Mouse (Mus musculus) heart, embryonic 16.5 days (tissue): Measurements from ENCODE around the gene Hist3h2ba. TPM values are rescaled to one million over a fixed set of nuclear protein-coding genes. Genes with fewer than 3 reads are reported as not detected.
A peak's percentile ranks its signal among the peaks of the same experiment; 100 is the strongest.

ENCODE experiments used
- ATAC-seq: fragments of 200-750 bp; cut with Nextera tagmentation; replicated peaks from 2 replicates; pipeline ENCODE4 v1.8.0; 2017; ENCODE audit warnings: moderate number of reproducible peaks; ENCODE audit not compliant: insufficient read depth, low FRiP score; ENCODE audit errors: extremely low read depth
- H3K27ac ChIP-seq: fragments of 300-500 bp; sonication (generic); 2 replicates; pipeline ENCODE4 v1.5.1; 2014; ENCODE audit warnings: mild to moderate bottlenecking, low read length, control low read depth, moderate library complexity
- H3K27me3 ChIP-seq: fragments of 300-500 bp; sonication (generic); 2 replicates; pipeline ENCODE4 v1.6.1; 2014; ENCODE audit warnings: low read length, mixed read lengths; ENCODE audit not compliant: control insufficient read depth, insufficient read depth
- H3K36me3 ChIP-seq: fragments of 300-500 bp; sonication (generic); 2 replicates; pipeline ENCODE4 v1.6.1; 2014; ENCODE audit not compliant: control insufficient read depth, insufficient read depth
- H3K4me1 ChIP-seq: fragments of 300-500 bp; sonication (generic); 2 replicates; pipeline ENCODE4 v1.6.1; 2014; ENCODE audit warnings: low read length, mixed read lengths; ENCODE audit not compliant: control insufficient read depth, insufficient read depth
- H3K4me2 ChIP-seq: fragments of 300-500 bp; sonication (generic); 2 replicates; pipeline ENCODE4 v1.6.1; 2014; ENCODE audit warnings: low read depth, mild to moderate bottlenecking, control low read depth, low read length
- H3K4me3 ChIP-seq: fragments of 300-500 bp; sonication (generic); 2 replicates; pipeline ENCODE4 v1.5.1; 2014; ENCODE audit warnings: mild to moderate bottlenecking, control low read depth, low read length
- H3K9ac ChIP-seq: fragments of 300-500 bp; sonication (generic); 2 replicates; pipeline ENCODE4 v1.6.1; 2014; ENCODE audit warnings: low read length, control low read depth
- H3K9me3 ChIP-seq: fragments of 300-500 bp; sonication (generic); replicated peaks from 2 replicates; pipeline ENCODE4 v1.6.1; 2016; ENCODE audit warnings: low read length; ENCODE audit not compliant: control insufficient read depth
- WGBS: fragments of 180-500 bp; shearing (Covaris S2); extraction: QIAGEN DNeasy Blood & Tissue Kit; methylation state at CpG from one replicate; pipeline ENCODE4 v1.1.7; 2014; 5-methylcytosine and 5-hydroxymethylcytosine counted together
- polyA plus RNA-seq: library from polyadenylated mRNA; unstranded; fragments of >200 nt; fragmentation: Nextera tagmentation; extraction: Ambion mirVana; gene quantifications from 2 replicates; pipeline ENCODE4 v1.2.1, GENCODE M21; 2015

Hist3h2ba gene
- polyA plus RNA-seq: 21.8 and 27.5 TPM in 2 replicates

DNA sequence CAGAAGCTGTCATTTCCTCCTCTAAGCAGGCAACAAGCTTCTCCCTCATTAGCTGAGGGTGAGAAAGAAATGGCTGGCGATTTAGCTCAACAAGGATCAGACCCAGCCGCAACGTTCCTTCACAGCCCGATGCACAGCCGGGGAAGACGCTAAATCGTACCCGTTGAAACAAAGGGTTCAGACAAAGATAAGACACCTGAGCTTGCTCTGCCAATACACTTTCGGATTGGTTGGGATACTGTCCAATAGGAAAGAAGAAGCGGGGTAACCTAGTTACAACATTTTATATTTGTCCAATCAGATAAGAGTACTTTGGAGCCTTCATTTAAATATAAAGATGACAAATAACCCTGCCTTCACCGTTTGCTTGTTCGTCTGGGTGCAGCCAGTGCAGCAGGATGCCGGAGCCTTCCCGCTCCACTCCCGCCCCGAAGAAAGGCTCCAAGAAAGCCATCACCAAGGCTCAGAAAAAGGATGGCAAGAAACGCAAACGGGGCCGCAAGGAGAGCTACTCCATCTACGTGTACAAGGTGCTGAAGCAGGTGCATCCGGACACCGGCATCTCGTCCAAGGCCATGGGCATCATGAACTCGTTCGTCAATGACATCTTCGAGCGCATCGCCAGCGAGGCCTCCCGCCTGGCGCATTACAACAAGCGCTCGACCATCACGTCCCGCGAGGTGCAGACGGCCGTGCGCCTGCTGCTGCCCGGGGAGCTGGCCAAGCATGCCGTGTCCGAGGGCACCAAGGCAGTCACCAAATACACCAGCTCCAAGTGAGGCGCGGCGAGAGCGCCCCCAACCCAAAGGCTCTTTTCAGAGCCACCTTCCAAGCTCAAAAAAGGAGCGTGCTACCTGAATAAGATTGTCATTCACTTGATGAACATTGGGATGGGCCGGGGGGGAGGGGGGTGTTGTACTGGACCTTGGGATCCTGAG lies at the start of gene Hist3h2ba:
TSS of gene Hist3h2ba (plus strand) at position 379 of the 938 bp plus-strand sequence.
- Histone ChIP-seq H3K36me3 (no peaks in the 10 kb centered on the region), H3K27me3 (peaks cover 15% of the 10 kb centered on the region), H3K9me3 (no peaks in the 10 kb centered on the region), H3K4me1 (peaks cover 17% of the 10 kb centered on the region), H3K9ac (peak within 1 kb of the TSS; percentile 59), H3K27ac (peak within 1 kb of the TSS; percentile 68), H3K4me3 (peak within 1 kb of the TSS; percentile 51), H3K4me2 (peak within 1 kb of the TSS; percentile 77)
- ATAC-seq: peak; percentile 87
- under 1% methylated on average over 48 of the region's 48 CpGs for WGBS

DNA sequence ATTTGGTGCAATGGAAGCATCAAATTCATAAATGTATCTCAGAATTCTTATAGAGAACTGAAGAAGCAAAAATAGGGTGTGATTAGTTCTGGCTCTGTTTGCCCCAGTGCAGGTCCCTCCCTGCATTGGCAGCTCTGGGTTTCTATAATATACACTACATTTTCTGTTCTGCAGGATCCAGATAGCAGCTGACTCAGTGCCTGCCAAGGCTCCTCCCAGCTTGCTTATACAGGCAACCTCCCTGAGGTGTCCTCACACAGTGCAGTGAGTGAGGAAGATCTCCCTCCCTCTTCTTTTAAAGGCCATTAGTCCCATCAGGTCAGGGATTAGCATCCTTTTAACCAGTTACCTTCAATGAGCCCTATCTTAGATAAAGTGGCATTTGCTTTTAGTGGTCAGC lies 47.6 kb upstream of the Hist3h2ba start:
- Histone ChIP-seq H3K4me1 (peaks cover 8% of the 10 kb centered on the region), H3K4me3 (no peak overlapping the region), H3K27me3 (no peaks in the 10 kb centered on the region), H3K4me2 (no peak overlapping the region), H3K9me3 (no peaks in the 10 kb centered on the region), H3K27ac (no peak overlapping the region), H3K36me3 (peaks cover 24% of the 10 kb centered on the region), H3K9ac (no peak overlapping the region)
- no peak for ATAC-seq

DNA sequence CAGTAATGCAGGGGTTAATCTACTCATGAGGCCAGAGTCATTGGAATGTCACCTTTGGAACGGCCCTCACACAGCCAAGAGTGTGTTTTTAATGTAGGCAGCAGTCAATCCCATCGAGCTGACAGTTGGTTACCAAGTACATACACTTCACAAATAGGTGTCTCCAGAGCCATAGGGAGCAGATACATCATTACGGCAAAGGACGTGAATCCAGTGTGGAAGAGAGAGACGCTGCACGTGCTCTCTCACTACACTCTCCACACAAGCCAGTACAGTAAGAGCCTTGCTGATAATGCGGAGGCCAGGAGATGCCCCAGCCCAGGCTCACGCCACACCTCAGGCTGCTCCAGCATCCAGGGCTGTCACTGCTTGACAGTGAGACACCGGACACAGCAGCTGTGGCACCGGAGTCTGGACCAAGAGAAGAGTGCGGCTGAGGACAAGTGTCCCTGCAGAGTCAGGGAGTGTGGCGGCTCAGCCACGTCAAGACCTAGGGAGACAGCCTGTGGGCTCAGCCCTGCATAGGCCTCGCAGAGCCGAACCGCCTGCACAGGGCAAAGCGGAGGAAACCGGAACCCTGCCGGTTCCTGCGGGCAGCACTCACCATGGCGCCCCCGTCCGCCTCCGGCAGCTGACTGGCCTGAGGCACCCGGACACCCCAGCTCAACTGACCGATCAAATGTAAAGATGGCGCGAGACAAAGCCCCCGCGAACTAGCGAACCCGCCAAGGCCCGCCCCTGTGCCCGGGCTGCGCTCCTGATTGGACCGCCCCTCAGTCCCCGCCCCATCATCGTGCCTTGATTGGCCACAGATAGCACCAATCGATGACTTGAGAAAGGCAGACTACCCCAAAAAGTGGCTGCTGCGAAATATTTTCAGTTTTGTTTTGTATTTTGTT lies 45.0 kb upstream of the Hist3h2ba start, which contains the start of gene Zfp39:
TSS of gene Zfp39 (minus strand) at position 715 of the 899 bp plus-strand sequence.
- H3K9ac ChIP-seq: peak within 1 kb of the TSS; percentile 90
- WGBS: under 1% methylated on average over 38 of the region's 40 CpGs
- H3K4me2 ChIP-seq: peak within 1 kb of the TSS; percentile 95
- peak; percentile 98 for ATAC-seq
- H3K36me3 ChIP-seq: peaks cover 15% of the 10 kb centered on the region
- H3K27me3 ChIP-seq: no peaks in the 10 kb centered on the region
- H3K4me3 ChIP-seq: peak within 1 kb of the TSS; percentile 87
- peak within 1 kb of the TSS; percentile 94 for H3K27ac ChIP-seq
- H3K9me3 ChIP-seq: no peaks in the 10 kb centered on the region
- peaks cover 8% of the 10 kb centered on the region for H3K4me1 ChIP-seq

GRCm38 (mm10) chr11:58904410-58904718 lies 44.4 kb upstream of the Hist3h2ba start:
- H3K9me3 ChIP-seq: no peaks in the 10 kb centered on the region
- H3K9ac ChIP-seq: peak overlapping the region; percentile 90
- 4% methylated on average over 8 of the region's 8 CpGs for WGBS
- ATAC-seq: peak; percentile 15; the same call in 1 of the 2 replicates
- peak overlapping the region; percentile 95 for H3K4me2 ChIP-seq
- peaks cover 14% of the 10 kb centered on the region for H3K36me3 ChIP-seq
- peak overlapping the region; percentile 63; the same call in 1 of the 2 replicates for H3K27ac ChIP-seq
- no peaks in the 10 kb centered on the region for H3K27me3 ChIP-seq
- peaks cover 8% of the 10 kb centered on the region for H3K4me1 ChIP-seq
- H3K4me3 ChIP-seq: peak overlapping the region; percentile 87

- Histone ChIP-seq H3K9ac (no peak overlapping the region), H3K4me1 (peaks cover 8% of the 10 kb centered on the region), H3K9me3 (no peaks in the 10 kb centered on the region), H3K4me3 (no peak overlapping the region), H3K27me3 (no peaks in the 10 kb centered on the region), H3K4me2 (0 out of 2 replicates have a peak overlapping the region, but pooled peaks have one; percentile 95), H3K27ac (no peak overlapping the region), H3K36me3 (peaks cover 13% of the 10 kb centered on the region)
- ATAC-seq: no peak
- WGBS: 50% methylated on average over 5 of the region's 6 CpGs
Observed at GRCm38 (mm10) chr11:58904838-58905237, 43.9 kb upstream of the Hist3h2ba start.

DNA sequence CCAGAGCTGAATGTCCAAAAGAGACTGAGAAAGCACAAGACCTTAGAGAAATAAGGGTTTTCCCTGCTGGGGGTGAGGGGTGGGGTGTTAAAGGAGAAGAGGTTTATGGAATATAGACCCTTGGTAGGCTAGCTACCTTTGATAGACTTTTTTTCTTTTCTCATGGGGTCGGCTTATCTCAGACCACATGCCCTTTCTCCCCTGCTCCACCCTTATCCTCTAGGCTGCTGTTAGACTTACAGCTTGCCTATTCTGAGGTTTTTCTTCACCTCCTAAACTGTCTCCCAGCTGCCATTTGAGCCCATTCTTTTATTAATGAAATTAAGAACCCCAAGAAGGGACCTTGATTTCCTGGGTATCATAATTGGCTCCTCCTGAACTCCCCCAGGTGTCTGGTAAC lies 34.9 kb upstream of the Hist3h2ba start:
- H3K4me3 ChIP-seq: no peak overlapping the region
- no peaks in the 10 kb centered on the region for H3K27me3 ChIP-seq
- no peak overlapping the region for H3K27ac ChIP-seq

GRCm38 (mm10) chr11:58914461-58915028 lies 34.2 kb upstream of the Hist3h2ba start:
- Histone ChIP-seq H3K27ac (no peak overlapping the region), H3K4me1 (peaks cover 6% of the 10 kb centered on the region; the same call in 1 of the 2 replicates), H3K36me3 (no peaks in the 10 kb centered on the region), H3K9ac (peak overlapping the region; percentile 69), H3K9me3 (no peaks in the 10 kb centered on the region), H3K27me3 (no peaks in the 10 kb centered on the region), H3K4me3 (peak overlapping the region; percentile 51), H3K4me2 (peak overlapping the region; percentile 68)
- WGBS: 13% methylated on average over 17 of the region's 17 CpGs
- ATAC-seq: peak; percentile 47; the same call in 1 of the 2 replicates

More for the DNA sequence above, 34.9 kb upstream of the Hist3h2ba start:
- 54% methylated on average over 1 of the region's 1 CpGs for WGBS
- no peaks in the 10 kb centered on the region for H3K9me3 ChIP-seq
- no peaks in the 10 kb centered on the region for H3K36me3 ChIP-seq
- no peak overlapping the region for H3K4me2 ChIP-seq
- H3K9ac ChIP-seq: no peak overlapping the region
- no peak for ATAC-seq
- H3K4me1 ChIP-seq: peaks cover 6% of the 10 kb centered on the region; the same call in 1 of the 2 replicates

DNA sequence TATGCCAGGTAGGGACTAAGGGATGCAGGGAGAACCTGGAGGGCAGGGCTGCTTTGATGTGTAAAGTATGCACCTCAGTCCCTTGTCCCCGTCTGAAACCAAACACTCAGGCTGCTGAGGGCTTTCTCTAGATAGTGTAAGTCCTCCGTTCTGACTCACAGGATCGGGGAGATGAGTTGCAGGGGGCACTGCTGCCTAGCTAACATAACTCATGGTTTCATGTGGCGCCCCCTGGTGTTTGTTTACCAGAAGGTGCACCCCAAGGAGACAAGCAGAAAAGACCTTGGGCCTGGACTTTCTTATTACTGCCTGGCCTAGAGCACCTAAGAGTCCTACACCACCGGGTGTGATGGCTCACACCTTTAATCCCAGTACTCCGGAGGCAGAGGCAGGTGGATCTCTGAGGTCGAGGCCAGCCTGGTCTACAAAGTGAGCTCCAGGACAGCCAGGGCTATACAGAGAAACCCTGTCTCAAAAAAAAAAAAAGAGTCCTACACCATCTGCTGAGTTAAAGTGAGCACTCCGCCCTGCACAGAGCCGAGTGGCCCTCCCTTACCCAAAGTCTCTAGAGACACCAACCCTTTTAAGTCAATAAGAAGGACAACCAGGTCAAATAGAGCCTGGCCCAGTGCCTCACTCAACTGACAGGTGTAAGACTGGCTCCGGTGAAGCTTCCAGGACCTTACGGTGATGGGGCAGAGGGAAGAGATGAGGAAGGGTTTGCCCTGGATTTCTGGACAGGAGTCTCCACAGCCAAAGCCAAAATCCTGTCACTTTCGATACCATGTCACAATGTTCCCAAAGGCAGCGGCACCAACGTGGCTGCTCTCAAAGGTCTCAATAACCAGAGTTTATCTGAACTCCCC lies 31.6 kb upstream of the Hist3h2ba start:
- 50% methylated on average over 14 of the region's 14 CpGs for WGBS
- Histone ChIP-seq H3K27ac (no peak overlapping the region), H3K9ac (no peak overlapping the region), H3K27me3 (no peaks in the 10 kb centered on the region), H3K4me2 (no peak overlapping the region), H3K4me1 (peaks cover 6% of the 10 kb centered on the region; the same call in 1 of the 2 replicates), H3K9me3 (no peaks in the 10 kb centered on the region), H3K4me3 (no peak overlapping the region), H3K36me3 (no peaks in the 10 kb centered on the region)
- no peak for ATAC-seq
